Mouse (Mus musculus): Measurements from ENCODE around the gene Tldc2.
A peak's percentile ranks its signal among the peaks of the same experiment; 100 is the strongest.

Gene Tldc2

GRCm38 (mm10) chr2:157129601-157130164 lies 42.8 kb downstream of the Tldc2 start:
- peak in 1 of 2 experiments; percentile 28 for DNase-seq

- peak in 1 of 2 experiments; percentile 11 for DNase-seq
Measured at GRCm38 (mm10) chr2:157130813-157131514, 44.1 kb downstream of the Tldc2 start.

- DNase-seq: no peak
Measured at GRCm38 (mm10) chr2:157132086-157132485, 45.2 kb downstream of the Tldc2 start.

GRCm38 (mm10) chr2:157132686-157133540 lies 46.1 kb downstream of the Tldc2 start:
- DNase-seq: no peak

- no peak for DNase-seq
Measured at GRCm38 (mm10) chr2:157133769-157134478, 47.1 kb downstream of the Tldc2 start.

- peak in 1 of 2 experiments; percentile 59 for DNase-seq
Measured at GRCm38 (mm10) chr2:157134479-157134931, 47.6 kb downstream of the Tldc2 start.

- peak; percentile 95 to 97 for DNase-seq
Measured at GRCm38 (mm10) chr2:157135014-157135413, 48.2 kb downstream of the Tldc2 start, which contains the start of gene Samhd1. TSS of gene Samhd1 (minus strand) at chr2:157135265.

- DNase-seq: no peak
Measured at GRCm38 (mm10) chr2:157135529-157136120, 48.8 kb downstream of the Tldc2 start.

- no peak for DNase-seq
Measured at GRCm38 (mm10) chr2:157136176-157136575, 49.3 kb downstream of the Tldc2 start.

GRCm38 (mm10) chr2:157136646-157137045 lies 49.8 kb downstream of the Tldc2 start:
- DNase-seq: no peak

- peak in 1 of 2 experiments; percentile 37 for DNase-seq
Measured at GRCm38 (mm10) chr2:157137959-157138731, 51.3 kb downstream of the Tldc2 start.

- DNase-seq: no peak
Measured at GRCm38 (mm10) chr2:157138808-157139207, 52.0 kb downstream of the Tldc2 start.

GRCm38 (mm10) chr2:157139251-157139802 lies 52.5 kb downstream of the Tldc2 start:
- no peak for DNase-seq

- no peak for DNase-seq
Measured at GRCm38 (mm10) chr2:157141962-157142361, 55.1 kb downstream of the Tldc2 start.

GRCm38 (mm10) chr2:157144132-157144531 lies 57.3 kb downstream of the Tldc2 start:
- DNase-seq: no peak

GRCm38 (mm10) chr2:157145173-157145572 lies 58.3 kb downstream of the Tldc2 start:
- no peak for DNase-seq

All from spleen, adult 18-20 months (tissue).